11 mouse cellular contexts compared by ENCODE assay signal in genomic region chr7:43713741-43714351, GRCm38 (mm10). TPM values are rescaled to one million over a fixed set of nuclear protein-coding genes. Genes with fewer than 3 reads are reported as not detected.
DNase-seq lines count a peak whose midpoint lies in the region; ATAC-seq lines count a peak whose summit lies in the region.
"Had no signal": no experiment of that assay in that cellular context is flagged by ENCODE, and none has a peak within 500 bp of the region (broad histone marks: within the 10 kb centered on the region; RNA-seq: fewer than 3 reads in every experiment).

No protein-coding gene starts in this region.

- H3K9me3 ChIP-seq in kidney, embryonic 15.5 days (replicated peaks) = no peaks in the 10 kb centered on the region
- H3K9me3 ChIP-seq in embryonic facial prominence, embryonic 12.5 days = no peaks in the 10 kb centered on the region
- no peaks in the 10 kb centered on the region for H3K9me3 ChIP-seq in limb, embryonic 15.5 days

- H3K4me1 ChIP-seq in kidney, embryonic 15.5 days = peaks cover 17% of the 10 kb centered on the region
- H3K4me1 ChIP-seq in embryonic facial prominence, embryonic 12.5 days = 0 out of 2 replicates have a peak, but pooled peaks cover 3% of the 10 kb centered on the region
- peaks cover 7% of the 10 kb centered on the region; the same call in 1 of the 2 replicates for H3K4me1 ChIP-seq in limb, embryonic 15.5 days
- H3K4me1 ChIP-seq: megakaryocyte, embryonic 14.5 days had no signal

- peak; percentile 33; the same call in 1 of the 2 replicates for ATAC-seq in kidney, embryonic 15.5 days (replicated peaks; ENCODE audit: low FRiP score)
- ATAC-seq in embryonic facial prominence, embryonic 12.5 days (ENCODE audit: insufficient number of reproducible peaks, insufficient read depth, low FRiP score, low TSS enrichment) = no peak
- ATAC-seq in limb, embryonic 15.5 days (ENCODE audit: insufficient number of reproducible peaks, low FRiP score, low TSS enrichment, low read depth) = no peak
- ATAC-seq: Patski had no signal

- 0 out of 2 replicates have a peak, but pooled peaks cover 4% of the 10 kb centered on the region for H3K27me3 ChIP-seq in kidney, embryonic 15.5 days
- H3K27me3 ChIP-seq in embryonic facial prominence, embryonic 12.5 days = 0 out of 2 replicates have a peak, but pooled peaks cover 4% of the 10 kb centered on the region
- no peaks in the 10 kb centered on the region for H3K27me3 ChIP-seq in limb, embryonic 15.5 days

- H3K4me2 ChIP-seq in kidney, embryonic 15.5 days = peak overlapping the region; percentile 44; the same call in 1 of the 2 replicates
- H3K4me2 ChIP-seq in embryonic facial prominence, embryonic 12.5 days (replicated peaks) = peak overlapping the region; percentile 35
- H3K4me2 ChIP-seq in limb, embryonic 15.5 days = peak overlapping the region; percentile 30; the same call in 1 of the 2 replicates

- no peak overlapping the region for H3K4me3 ChIP-seq in kidney, embryonic 15.5 days (replicated peaks)
- no peak overlapping the region for H3K4me3 ChIP-seq in embryonic facial prominence, embryonic 12.5 days
- H3K4me3 ChIP-seq in limb, embryonic 15.5 days = no peak overlapping the region
- H3K4me3 ChIP-seq: megakaryocyte, embryonic 14.5 days had no signal

- H3K9ac ChIP-seq in kidney, embryonic 15.5 days = no peak overlapping the region
- no peak overlapping the region for H3K9ac ChIP-seq in embryonic facial prominence, embryonic 12.5 days
- H3K9ac ChIP-seq in limb, embryonic 15.5 days = no peak overlapping the region

- 10% methylated on average over 19 of the region's 19 CpGs for WGBS in kidney, embryonic 15.5 days
- 6% methylated on average over 19 of the region's 19 CpGs for WGBS in embryonic facial prominence, embryonic 12.5 days
- 11% methylated on average over 19 of the region's 19 CpGs for WGBS in limb, embryonic 15.5 days

- no peak for DNase-seq in kidney, postnatal 36 days
- DNase-seq in retina, embryonic 14.5 days (ENCODE audit: low spot score) = peak; percentile 6
- no peak for DNase-seq in testis, postnatal 14 days (ENCODE audit: low spot score)
- DNase-seq in natural killer cell, adult 2 months (ENCODE audit: low spot score in 2 of 2) = no peak
- DNase-seq: thymus, postnatal 4 days had no signal

- H3K27ac ChIP-seq in kidney, embryonic 15.5 days = no peak overlapping the region
- no peak overlapping the region for H3K27ac ChIP-seq in embryonic facial prominence, embryonic 12.5 days
- no peak overlapping the region for H3K27ac ChIP-seq in limb, embryonic 15.5 days

- no peaks in the 10 kb centered on the region for H3K36me3 ChIP-seq in kidney, embryonic 15.5 days
- H3K36me3 ChIP-seq in embryonic facial prominence, embryonic 12.5 days = no peaks in the 10 kb centered on the region
- no peaks in the 10 kb centered on the region for H3K36me3 ChIP-seq in limb, embryonic 15.5 days

RNA-seq across cellular contexts. Expression of gene Klk13, which starts 1.5 kb away (rescaled TPM):
- 0.47 and 0.64 TPM in 2 replicates for polyA plus RNA-seq in kidney, embryonic 15.5 days (2015; fragmentation: Nextera tagmentation; extraction: Ambion mirVana)
- polyA plus RNA-seq in embryonic facial prominence, embryonic 12.5 days (2016; fragmentation: Nextera tagmentation; extraction: Ambion mirVana) = 0.36 and 0.73 TPM in 2 replicates
- 12.5 and 16.1 TPM in 2 replicates for polyA plus RNA-seq in limb, embryonic 15.5 days (2015; fragmentation: Nextera tagmentation; extraction: Ambion mirVana)
- polyA plus RNA-seq: heart, postnatal 0 days; Patski had no signal

RNA-seq across cellular contexts. Expression of gene Klk14, which starts 23.6 kb away (rescaled TPM):
- not detected in 2 replicates for polyA plus RNA-seq in kidney, embryonic 15.5 days (2015; fragmentation: Nextera tagmentation; extraction: Ambion mirVana)
- not detected in 2 replicates for polyA plus RNA-seq in embryonic facial prominence, embryonic 12.5 days (2016; fragmentation: Nextera tagmentation; extraction: Ambion mirVana)
- polyA plus RNA-seq in limb, embryonic 15.5 days (2015; fragmentation: Nextera tagmentation; extraction: Ambion mirVana) = not detected in 2 replicates
- polyA plus RNA-seq: heart, postnatal 0 days; Patski had no signal

RNA-seq across cellular contexts. Expression of gene Ctu1, which starts 42.0 kb away (rescaled TPM):
- polyA plus RNA-seq in kidney, embryonic 15.5 days (2015; fragmentation: Nextera tagmentation; extraction: Ambion mirVana) = 15.3 and 16.8 TPM in 2 replicates
- polyA plus RNA-seq in embryonic facial prominence, embryonic 12.5 days (2016; fragmentation: Nextera tagmentation; extraction: Ambion mirVana) = 16.6 and 18.1 TPM in 2 replicates
- 16.4 and 17.9 TPM in 2 replicates for polyA plus RNA-seq in limb, embryonic 15.5 days (2015; fragmentation: Nextera tagmentation; extraction: Ambion mirVana)

RNA-seq across cellular contexts. Expression of gene Siglece, which starts 53.9 kb away (rescaled TPM):
- polyA plus RNA-seq in kidney, embryonic 15.5 days (2015; fragmentation: Nextera tagmentation; extraction: Ambion mirVana) = 0.66 and 0.77 TPM in 2 replicates
- 0.31 and 0.39 TPM in 2 replicates for polyA plus RNA-seq in embryonic facial prominence, embryonic 12.5 days (2016; fragmentation: Nextera tagmentation; extraction: Ambion mirVana)
- polyA plus RNA-seq in limb, embryonic 15.5 days (2015; fragmentation: Nextera tagmentation; extraction: Ambion mirVana) = 1.2 TPM in 2 replicates

RNA-seq across cellular contexts. Expression of gene Klk12, which starts 54.9 kb away (rescaled TPM):
- polyA plus RNA-seq in kidney, embryonic 15.5 days (2015; fragmentation: Nextera tagmentation; extraction: Ambion mirVana) = not detected in 2 replicates
- not detected in 2 replicates for polyA plus RNA-seq in embryonic facial prominence, embryonic 12.5 days (2016; fragmentation: Nextera tagmentation; extraction: Ambion mirVana)
- polyA plus RNA-seq in limb, embryonic 15.5 days (2015; fragmentation: Nextera tagmentation; extraction: Ambion mirVana) = 0.22 and 0.32 TPM in 2 replicates
- polyA plus RNA-seq: heart, postnatal 0 days; Patski had no signal
